9 mouse cellular contexts compared by ENCODE assay signal in genomic region chr13:101718744-101719143, GRCm38 (mm10). TPM values are rescaled to one million over a fixed set of nuclear protein-coding genes. Genes with fewer than 3 reads are reported as not detected.
DNase-seq lines count a peak whose midpoint lies in the region; ATAC-seq and TF ChIP-seq lines count a peak whose summit lies in the region.
"Had no signal": no experiment of that assay in that cellular context is flagged by ENCODE, and none has a peak within 500 bp of the region (broad histone marks: within the 10 kb centered on the region; RNA-seq: fewer than 3 reads in every experiment).

No protein-coding gene starts in this region.

- H3K9me3 ChIP-seq in lung, embryonic 15.5 days: no peaks in the 10 kb centered on the region
- no peaks in the 10 kb centered on the region for H3K9me3 ChIP-seq in intestine, postnatal 0 days (ENCODE audit: control insufficient read depth)

- peak overlapping the region; percentile 42; the same call in 1 of the 2 replicates for H3K4me2 ChIP-seq in lung, embryonic 15.5 days
- H3K4me2 ChIP-seq in intestine, postnatal 0 days (replicated peaks; ENCODE audit: low read depth): peak overlapping the region; percentile 51; the same call in 1 of the 2 replicates

- H3K27me3 ChIP-seq in heart, adult 2 months (ENCODE audit: control insufficient read depth, insufficient read depth, low read length): no peaks in the 10 kb centered on the region
- no peaks in the 10 kb centered on the region for H3K27me3 ChIP-seq in lung, embryonic 15.5 days
- H3K27me3 ChIP-seq in intestine, postnatal 0 days (replicated peaks; ENCODE audit: control insufficient read depth, insufficient read depth, low read length): no peaks in the 10 kb centered on the region
- no peaks in the 10 kb centered on the region for H3K27me3 ChIP-seq in small intestine, adult 2 months (ENCODE audit: control insufficient read depth, insufficient read depth, low read length)

- H3K4me1 ChIP-seq in heart, adult 2 months (ENCODE audit: control insufficient read depth, insufficient read depth, low read length): peaks cover 20% of the 10 kb centered on the region
- peaks cover 33% of the 10 kb centered on the region for H3K4me1 ChIP-seq in lung, embryonic 15.5 days
- H3K4me1 ChIP-seq in intestine, postnatal 0 days (replicated peaks; ENCODE audit: control insufficient read depth, insufficient read depth, low read length): 0 out of 2 replicates have a peak, but pooled peaks cover 3% of the 10 kb centered on the region
- H3K4me1 ChIP-seq in small intestine, adult 2 months (ENCODE audit: control insufficient read depth, insufficient read depth, insufficient read length, low read length): peaks cover 7% of the 10 kb centered on the region

- H3K4me3 ChIP-seq in heart, adult 2 months: no peak overlapping the region
- H3K4me3 ChIP-seq in lung, embryonic 15.5 days: no peak overlapping the region
- no peak overlapping the region for H3K4me3 ChIP-seq in intestine, postnatal 0 days (ENCODE audit: low read depth, low read length)
- H3K4me3 ChIP-seq in small intestine, adult 2 months (ENCODE audit: low read depth, low read length): no peak overlapping the region
- no peak overlapping the region for H3K4me3 ChIP-seq in layer of hippocampus, adult 2 months
- H3K4me3 ChIP-seq: myocyte had no signal

- ATAC-seq in lung, embryonic 15.5 days (ENCODE audit: borderline replicate concordance, extremely low read depth, low FRiP score, low TSS enrichment): peak; percentile 19; the same call in 1 of the 2 replicates
- no peak for ATAC-seq in intestine, postnatal 0 days

- no peak for DNase-seq in heart, adult 2 months
- no peak for DNase-seq in heart, postnatal 10 days
- DNase-seq in lung, postnatal 10 days: no peak
- no peak for DNase-seq in layer of hippocampus, adult 2 months (ENCODE audit: low spot score in 2 of 2)
- no peak for DNase-seq in yolk sac, embryonic 10.5 days (ENCODE audit: low spot score)

- TF ChIP-seq POLR2A in heart, adult 2 months (IDR thresholded peaks at IDR 0.05; ENCODE audit: insufficient read depth, low read depth, low read length): no peak
- no peak for TF ChIP-seq POLR2A in small intestine, adult 2 months (IDR thresholded peaks at IDR 0.05; ENCODE audit: low read depth, low read length)

- TF ChIP-seq CTCF in heart, adult 2 months (IDR thresholded peaks at IDR 0.05): no peak
- TF ChIP-seq CTCF in intestine, postnatal 0 days (IDR thresholded peaks at IDR 0.05; ENCODE audit: low read depth): no peak
- TF ChIP-seq CTCF in small intestine, adult 2 months (IDR thresholded peaks at IDR 0.05; ENCODE audit: extremely low read depth, insufficient read length, insufficient replicate concordance, low read depth, low read length): no peak
- TF ChIP-seq CTCF in layer of hippocampus, adult 2 months (conservative IDR thresholded peaks at IDR 0.05): no peak

- H3K79me2 ChIP-seq in heart, adult 2 months (replicated peaks; ENCODE audit: control insufficient read depth, insufficient read depth, low read length): peaks cover 2% of the 10 kb centered on the region

- WGBS in heart, adult 2 months: 67% methylated on average over 7 of the region's 7 CpGs
- WGBS in lung, embryonic 15.5 days: 45% methylated on average over 7 of the region's 7 CpGs
- 58% methylated on average over 7 of the region's 7 CpGs for WGBS in intestine, postnatal 0 days
- 42% methylated on average over 7 of the region's 7 CpGs for WGBS in small intestine, adult 2 months

- peak overlapping the region; percentile 71 for H3K27ac ChIP-seq in heart, adult 2 months
- H3K27ac ChIP-seq in lung, embryonic 15.5 days: peak overlapping the region; percentile 83
- no peak overlapping the region for H3K27ac ChIP-seq in intestine, postnatal 0 days (ENCODE audit: low read depth, low read length)
- peak overlapping the region; percentile 43; the same call in 1 of the 2 replicates for H3K27ac ChIP-seq in small intestine, adult 2 months (ENCODE audit: insufficient read depth, low read depth, low read length)
- no peak overlapping the region for H3K27ac ChIP-seq in layer of hippocampus, adult 2 months

- TF ChIP-seq EP300 in heart, adult 2 months (IDR thresholded peaks at IDR 0.05; ENCODE audit: insufficient read depth, low read depth, low read length): no peak

- intact Hi-C loops in heart, adult 2 months (cut with DNase I): loop anchor here (2.0 kb wide), 1 partner anchor 50 kb away; the partner anchor contains the start of gene Pik3r1
- intact Hi-C loops in heart, postnatal 10 days (cut with DNase I): no loop called here

- no peak overlapping the region for H3K9ac ChIP-seq in heart, adult 2 months (ENCODE audit: low read depth, low read length)
- no peak overlapping the region for H3K9ac ChIP-seq in lung, embryonic 15.5 days
- no peak overlapping the region for H3K9ac ChIP-seq in intestine, postnatal 0 days (ENCODE audit: low read depth, low read length)

- peaks cover 32% of the 10 kb centered on the region for H3K36me3 ChIP-seq in heart, adult 2 months (ENCODE audit: control insufficient read depth, insufficient read depth, low read length)
- 0 out of 2 replicates have a peak, but pooled peaks cover 4% of the 10 kb centered on the region for H3K36me3 ChIP-seq in lung, embryonic 15.5 days
- H3K36me3 ChIP-seq in intestine, postnatal 0 days (ENCODE audit: control insufficient read depth, insufficient read depth): 0 out of 2 replicates have a peak, but pooled peaks cover 3% of the 10 kb centered on the region
- no peaks in the 10 kb centered on the region; the same call in none of the 2 replicates for H3K36me3 ChIP-seq in small intestine, adult 2 months (ENCODE audit: control insufficient read depth, insufficient read depth, low read length)

RNA-seq across cellular contexts. Expression of gene Pik3r1, which starts 49.3 kb away (rescaled TPM):
- 100 to 1,000 TPM; 111 to 132 TPM for total RNA-seq in heart, adult 2 months (2021)
- 23.7 and 41.4 TPM in 2 replicates for polyA plus RNA-seq in heart, adult 2 months (2012; rRNA removed)
- total RNA-seq in heart, postnatal 10 days (2021): 10 to 100 TPM; 42.0 to 84.3 TPM
- 22.8 and 28.6 TPM in 2 replicates for polyA plus RNA-seq in lung, embryonic 15.5 days (2015; fragmentation: Nextera tagmentation; extraction: Ambion mirVana)
- 14.7 and 17.5 TPM in 2 replicates for polyA plus RNA-seq in intestine, postnatal 0 days (2015; fragmentation: Nextera tagmentation; extraction: Ambion mirVana)
- polyA plus RNA-seq in small intestine, adult 2 months (2012; rRNA removed): 5.7 and 11.4 TPM in 2 replicates
- total RNA-seq in layer of hippocampus, adult 2 months (2021): 10 to 100 TPM; 79.8 to 80.8 TPM

Comparison
In these comparisons a context has a peak if more than half of its experiments do, and no peak if none do; other contexts are left out.
1. H3K27ac ChIP-seq: peak in heart, adult 2 months (single experiment), lung, embryonic 15.5 days (single experiment) and small intestine, adult 2 months (single experiment); none in intestine, postnatal 0 days (single experiment) and layer of hippocampus, adult 2 months (single experiment).